Mouse (Mus musculus) adrenal gland, adult (tissue): Measurements from ENCODE around the gene Atp6v1g2.

Experiments used
- DNase-seq, 2 experiments: peaks; one replicate each; pipeline ENCODE4 v3.0.0; 2022 to 2023; ENCODE audit warnings: low spot score in 1 of 2; ENCODE audit not compliant: inconsistent age in 2 of 2

Atp6v1g2 gene

DNA sequence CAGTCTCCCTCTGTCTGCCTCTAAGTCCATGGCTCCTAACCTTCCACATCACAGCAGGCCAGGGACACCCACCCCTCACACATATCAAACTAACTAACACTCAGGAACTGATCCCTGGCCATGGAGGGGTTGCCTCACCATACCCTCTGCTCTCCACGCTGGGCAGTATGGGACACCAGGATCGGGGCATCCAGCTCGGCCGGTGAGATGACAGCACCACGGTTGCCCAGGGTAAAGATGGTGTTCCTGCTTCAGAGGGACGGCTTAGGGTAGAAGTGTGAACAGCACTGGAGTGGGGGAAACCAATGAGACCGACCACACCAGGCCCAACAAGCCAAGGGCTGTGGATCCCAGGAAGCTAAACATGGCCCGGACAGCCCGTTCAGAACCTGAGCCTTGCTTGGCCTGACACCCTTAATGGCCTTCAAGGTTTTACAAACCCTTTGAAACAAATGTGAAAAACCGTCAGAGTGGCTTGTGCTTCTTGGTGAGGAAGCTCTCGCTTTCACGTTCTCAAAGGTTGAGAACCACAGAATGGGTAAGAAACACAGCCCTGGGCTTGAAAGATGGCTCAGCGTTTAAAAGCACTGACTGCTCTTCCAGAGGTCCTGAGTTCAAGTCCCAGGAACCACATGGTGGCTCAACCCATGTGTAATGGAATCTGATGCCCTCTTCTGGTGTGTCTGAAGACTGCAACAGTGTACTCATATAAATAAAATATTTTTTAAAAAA is 45.7 kb downstream of the Atp6v1g2 start:
- DNase-seq: no peak

DNA sequence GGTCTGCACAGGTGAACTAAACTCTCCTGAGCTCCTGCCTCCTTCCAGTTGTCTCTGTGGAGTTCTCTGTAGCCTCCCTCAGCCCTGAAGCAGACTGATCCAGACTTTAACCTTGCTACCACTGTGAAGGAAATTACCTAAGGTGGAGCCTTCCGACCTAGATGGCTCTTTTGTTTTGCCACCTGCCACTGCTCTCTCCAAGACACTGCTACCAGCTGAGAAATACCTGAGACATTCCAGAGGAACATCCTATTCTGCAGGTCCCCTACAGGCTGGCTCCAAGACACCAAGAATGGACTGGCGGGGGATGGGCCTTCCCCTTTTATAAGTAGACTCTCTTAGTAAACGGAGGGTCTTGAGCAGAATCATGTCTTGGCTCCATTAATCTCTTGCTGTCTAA is 46.8 kb downstream of the Atp6v1g2 start:
- no peak for DNase-seq

- no peak for DNase-seq
Observed at GRCm38 (mm10) chr17:35285431-35285830, 52.0 kb downstream of the Atp6v1g2 start.
